Mouse (Mus musculus) liver, embryonic 15.5 days (tissue): Measurements from ENCODE around the gene Tnpo1. TPM values are rescaled to one million over a fixed set of nuclear protein-coding genes. Genes with fewer than 3 reads are reported as not detected.
"Not testable (repeated sequence)": the region's sequence is repeated elsewhere in the genome, so short reads cannot be mapped to it uniquely, and the experiment has no call there.

Experiments
- ATAC-seq: fragments of 200-750 bp; cut with Nextera tagmentation; 2 replicates; pipeline ENCODE4 v1.8.0; 2017; ENCODE audit warnings: moderate number of reproducible peaks, mild to moderate bottlenecking, moderate library complexity; ENCODE audit not compliant: insufficient read depth
- H3K27ac ChIP-seq: fragments of 300-500 bp; sonication (generic); replicated peaks from 2 replicates; pipeline ENCODE4 v1.5.1; 2015; ENCODE audit warnings: mild to moderate bottlenecking, inconsistent platforms
- H3K27me3 ChIP-seq: fragments of 300-500 bp; sonication (generic); 2 replicates; pipeline ENCODE4 v1.6.1; 2015; ENCODE audit warnings: mild to moderate bottlenecking, inconsistent platforms
- H3K36me3 ChIP-seq: fragments of 300-500 bp; sonication (generic); replicated peaks from 2 replicates; pipeline ENCODE4 v1.6.1; 2015; ENCODE audit warnings: moderate library complexity, mild to moderate bottlenecking, inconsistent platforms
- H3K4me1 ChIP-seq: fragments of 300-500 bp; sonication (generic); replicated peaks from 2 replicates; pipeline ENCODE4 v1.6.1; 2015; ENCODE audit warnings: inconsistent platforms
- H3K4me2 ChIP-seq: fragments of 300-500 bp; sonication (generic); 2 replicates; pipeline ENCODE4 v1.6.1; 2015; ENCODE audit warnings: moderate library complexity, mild to moderate bottlenecking, inconsistent platforms
- H3K4me3 ChIP-seq: fragments of 300-500 bp; sonication (generic); replicated peaks from 2 replicates; pipeline ENCODE4 v1.5.1; 2015; ENCODE audit warnings: mild to moderate bottlenecking, inconsistent platforms
- H3K9ac ChIP-seq: fragments of 300-500 bp; sonication (generic); 2 replicates; pipeline ENCODE4 v1.6.1; 2015; ENCODE audit warnings: moderate library complexity, mild to moderate bottlenecking, inconsistent platforms
- H3K9me3 ChIP-seq: fragments of 300-500 bp; sonication (generic); replicated peaks from 2 replicates; pipeline ENCODE4 v1.6.1; 2016; ENCODE audit warnings: inconsistent platforms
- WGBS: fragments of 180-500 bp; shearing (Covaris S2); methylation state at CpG from one replicate; pipeline ENCODE4 v1.1.7; 2015; ENCODE audit warnings: mixed read lengths; ENCODE audit not compliant: insufficient replicate concordance; 5-methylcytosine and 5-hydroxymethylcytosine counted together
- polyA plus RNA-seq: library from polyadenylated mRNA; unstranded; fragments of >200 nt; fragmentation: Nextera tagmentation; extraction: Ambion mirVana; gene quantifications from 2 replicates; pipeline ENCODE4 v1.2.1, GENCODE M21; 2015

Tnpo1 gene
- polyA plus RNA-seq, 1 experiment from 2014 or later, result 20.7 TPM

DNA sequence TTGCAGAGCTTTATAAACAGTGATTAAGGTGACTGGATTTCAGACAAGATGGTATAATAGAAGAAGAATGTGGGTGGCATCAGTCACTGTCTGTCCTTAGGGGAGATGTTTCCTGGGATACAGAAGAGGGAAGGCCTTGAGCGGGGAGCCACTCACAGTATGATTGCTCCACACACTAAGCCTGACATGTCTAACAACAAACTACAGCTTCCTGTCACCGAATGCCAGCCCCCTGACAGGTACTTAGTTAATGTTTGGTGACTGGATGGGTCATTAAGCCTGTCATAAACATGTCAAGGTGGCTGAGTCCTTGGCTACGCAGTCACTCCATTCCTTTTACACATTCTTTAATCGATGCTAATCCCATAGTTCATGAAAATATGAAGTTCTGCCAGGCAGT is 108.0 kb downstream of the Tnpo1 start:
- Histone ChIP-seq H3K9ac (no peak overlapping the region), H3K4me1 (peaks cover 17% of the 10 kb centered on the region), H3K4me3 (no peak overlapping the region), H3K27ac (no peak overlapping the region), H3K9me3 (no peaks in the 10 kb centered on the region), H3K36me3 (no peaks in the 10 kb centered on the region), H3K4me2 (no peak overlapping the region), H3K27me3 (no peaks in the 10 kb centered on the region)
- 75% methylated on average over 4 of the region's 4 CpGs for WGBS
- ATAC-seq, result no peak

DNA sequence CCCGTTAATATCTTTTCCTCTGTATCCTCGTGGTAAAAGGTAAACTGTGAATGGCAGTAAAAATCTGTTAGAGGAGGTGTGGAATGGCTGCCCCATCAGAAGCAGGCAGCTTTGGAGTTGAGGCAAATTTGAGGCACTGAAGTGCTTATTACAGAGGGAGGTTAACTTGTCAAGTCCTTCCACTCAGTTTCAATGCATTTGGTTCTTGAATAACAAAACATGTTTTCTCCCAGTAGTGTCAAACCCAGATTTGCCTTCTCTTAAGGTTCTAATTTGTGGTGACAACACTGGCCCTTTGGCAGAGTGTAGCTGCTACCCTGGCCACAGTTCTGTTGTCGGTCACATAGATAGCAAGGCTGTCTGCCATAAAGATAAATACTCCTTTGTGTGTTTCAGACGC is 108.4 kb downstream of the Tnpo1 start:
- Histone ChIP-seq H3K27ac (no peak overlapping the region), H3K4me1 (peaks cover 17% of the 10 kb centered on the region), H3K9ac (no peak overlapping the region), H3K4me2 (no peak overlapping the region), H3K36me3 (no peaks in the 10 kb centered on the region), H3K4me3 (no peak overlapping the region), H3K27me3 (no peaks in the 10 kb centered on the region), H3K9me3 (no peaks in the 10 kb centered on the region)
- WGBS, result 46% methylated on average over 4 of the region's 4 CpGs
- ATAC-seq, result no peak

DNA sequence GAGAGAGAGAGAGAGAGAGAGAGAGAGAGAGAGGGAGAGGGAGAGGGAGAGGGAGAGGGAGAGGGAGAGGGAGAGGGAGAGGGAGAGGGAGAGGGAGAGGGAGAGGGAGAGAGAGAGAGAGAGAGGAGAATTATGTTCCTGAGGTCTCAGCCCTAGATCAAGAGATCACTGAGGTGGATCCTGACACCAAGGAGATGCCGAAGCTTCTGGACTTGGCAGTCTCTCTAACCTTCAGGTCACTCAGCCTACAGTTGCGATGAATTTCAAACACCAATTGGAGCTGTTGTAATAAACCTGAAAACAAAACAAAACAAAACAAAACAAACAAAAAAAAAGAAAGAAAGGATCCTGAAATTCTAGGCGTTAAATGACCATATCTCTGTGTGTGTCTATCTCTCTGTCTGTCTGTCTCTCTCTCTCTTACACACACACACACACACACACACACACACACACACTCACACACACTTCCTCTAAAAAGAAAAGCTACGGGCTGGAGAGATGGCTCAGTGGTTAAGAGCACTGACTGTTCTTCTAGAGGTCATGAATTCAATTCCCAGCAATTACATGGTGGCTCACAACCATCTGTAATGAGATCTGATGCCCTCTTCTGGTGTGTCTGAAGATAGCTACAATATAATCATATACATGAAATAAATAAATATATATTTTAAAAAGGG is 109.1 kb downstream of the Tnpo1 start:
- not testable (repeated sequence) for ATAC-seq
- 58% methylated on average over 4 of the region's 4 CpGs for WGBS

DNA sequence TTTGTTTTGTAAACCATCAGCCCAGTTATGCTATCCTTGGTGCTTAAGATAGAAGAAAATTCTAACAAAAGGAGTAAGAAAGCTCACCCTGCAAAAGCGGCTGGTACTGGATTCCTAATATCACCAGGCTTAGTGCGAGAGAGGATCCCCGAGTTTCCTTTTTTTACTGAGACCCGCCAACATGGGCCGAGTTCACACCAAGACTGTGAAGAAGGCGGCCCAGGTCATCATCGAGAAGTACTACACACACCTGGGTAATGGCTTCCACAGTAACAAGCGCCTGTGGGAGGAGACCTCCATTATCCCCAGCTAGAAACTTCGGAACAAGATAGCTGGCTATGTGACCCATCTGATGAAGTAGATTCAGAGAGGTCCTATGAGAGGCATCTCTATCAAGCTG is 109.6 kb downstream of the Tnpo1 start:
- H3K4me3 ChIP-seq, result no peak overlapping the region

More for the DNA sequence above, 109.1 kb downstream of the Tnpo1 start:
- H3K9me3 ChIP-seq, H3K9ac ChIP-seq, H3K4me3 ChIP-seq, H3K27ac ChIP-seq, H3K36me3 ChIP-seq, H3K27me3 ChIP-seq, H3K4me2 ChIP-seq: not testable (repeated sequence)
- H3K4me1 ChIP-seq, result peaks cover 23% of the 10 kb centered on the region

DNA sequence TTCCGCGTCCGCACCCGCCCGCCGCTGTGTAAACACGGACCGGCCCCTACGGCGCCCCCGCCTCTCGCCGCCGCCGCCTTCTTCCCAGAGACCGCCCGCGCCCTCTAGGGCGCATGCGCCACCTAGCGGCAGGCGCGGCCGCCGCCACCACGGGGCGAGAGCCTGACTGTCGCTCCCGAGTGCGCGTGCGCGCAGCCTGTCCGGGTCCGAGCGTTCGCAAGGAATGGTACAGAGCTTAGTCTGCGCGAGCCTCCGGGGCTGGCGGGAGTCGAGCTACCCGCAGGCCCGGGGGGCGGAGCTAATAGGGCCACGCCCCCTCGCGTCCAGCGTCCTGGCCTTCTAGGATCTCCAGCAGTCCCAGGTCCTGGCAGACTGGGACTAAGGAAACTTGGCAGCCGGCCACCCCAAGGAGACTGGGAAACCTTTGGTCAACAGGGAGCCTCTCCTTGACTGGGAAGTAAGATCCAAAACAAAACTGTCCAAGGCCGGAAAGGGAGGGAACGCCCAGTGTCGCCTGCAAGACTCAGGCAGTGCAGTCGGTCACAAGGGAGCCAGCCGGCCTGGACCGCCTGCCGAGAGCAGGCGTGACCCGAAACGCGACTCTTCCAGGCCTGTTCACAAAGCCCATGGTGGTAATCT is 110.9 kb downstream of the Tnpo1 start, which contains the start of gene Fcho2:
Gene Fcho2 (minus strand): TSS at position 303 of the 639 bp plus-strand sequence.
- H3K27ac ChIP-seq, result peak within 1 kb of the TSS; percentile 99
- H3K27me3 ChIP-seq, result no peaks in the 10 kb centered on the region
- peak; percentile 95 for ATAC-seq
- H3K9ac ChIP-seq, result peak within 1 kb of the TSS; percentile 95
- no peaks in the 10 kb centered on the region for H3K9me3 ChIP-seq
- peaks cover 32% of the 10 kb centered on the region for H3K4me1 ChIP-seq
- peak within 1 kb of the TSS; percentile 83 for H3K4me3 ChIP-seq
- H3K36me3 ChIP-seq, result 0 out of 2 replicates have a peak, but pooled peaks cover 5% of the 10 kb centered on the region
- peak within 1 kb of the TSS; percentile 73 for H3K4me2 ChIP-seq
- under 1% methylated on average over 59 of the region's 61 CpGs for whole genome bisulfite sequencing

More for the DNA sequence above, 109.6 kb downstream of the Tnpo1 start:
- Histone ChIP-seq H3K9me3 (no peaks in the 10 kb centered on the region), H3K9ac (no peak overlapping the region), H3K27me3 (no peaks in the 10 kb centered on the region), H3K4me1 (peaks cover 27% of the 10 kb centered on the region), H3K36me3 (0 out of 2 replicates have a peak, but pooled peaks cover 5% of the 10 kb centered on the region), H3K27ac (peak overlapping the region; percentile 99; the same call in 1 of the 2 replicates), H3K4me2 (no peak overlapping the region)
- WGBS, result 77% methylated on average over 9 of the region's 9 CpGs
- no peak for ATAC-seq

DNA sequence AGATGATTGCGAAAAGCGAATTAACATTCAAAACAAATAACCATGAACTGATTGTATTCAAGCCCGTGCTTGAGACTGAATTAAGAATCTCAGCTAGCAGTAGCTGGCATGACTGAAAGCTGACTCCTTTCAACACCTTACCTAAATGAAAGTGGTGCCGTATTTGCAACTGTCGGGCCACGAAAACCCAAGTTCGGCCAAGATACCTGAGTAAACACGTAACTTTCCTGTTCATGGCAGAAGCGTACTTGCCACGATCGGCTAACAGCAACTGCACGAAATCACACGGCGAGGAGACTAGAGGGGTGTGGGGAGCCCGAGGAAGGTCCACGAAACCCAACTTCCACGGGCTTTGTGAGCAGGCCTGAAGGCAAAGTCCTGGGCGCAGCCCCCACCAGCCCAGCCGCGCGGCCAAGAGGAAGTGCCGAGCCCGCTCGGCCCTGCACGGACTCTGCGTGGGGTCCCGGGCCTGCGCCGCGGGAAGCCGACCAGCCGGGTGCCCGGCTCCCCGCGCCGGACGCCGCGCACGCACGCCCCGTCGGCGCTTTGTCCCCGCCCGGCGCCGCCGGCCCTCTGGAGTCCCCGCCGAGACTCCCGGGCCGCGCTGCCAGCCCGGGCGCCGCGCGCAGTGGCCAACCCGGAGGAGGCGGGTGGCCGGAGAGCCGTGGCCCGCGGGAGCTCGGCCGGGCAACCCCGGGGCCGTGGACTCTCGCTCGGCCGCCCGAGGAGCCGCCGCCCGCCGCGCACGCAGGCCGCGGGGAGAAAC is 111.7 kb downstream of the Tnpo1 start:
- H3K4me1 ChIP-seq, result peaks cover 32% of the 10 kb centered on the region
- H3K9ac ChIP-seq, result peak overlapping the region; percentile 95
- no peaks in the 10 kb centered on the region for H3K9me3 ChIP-seq
- peak overlapping the region; percentile 99 for H3K27ac ChIP-seq
- H3K36me3 ChIP-seq, result 0 out of 2 replicates have a peak, but pooled peaks cover 5% of the 10 kb centered on the region
- peak overlapping the region; percentile 73 for H3K4me2 ChIP-seq
- peak overlapping the region; percentile 83 for H3K4me3 ChIP-seq
- no peaks in the 10 kb centered on the region for H3K27me3 ChIP-seq
- peak; percentile 41 for ATAC-seq
- under 1% methylated on average over 66 of the region's 81 CpGs for WGBS

DNA sequence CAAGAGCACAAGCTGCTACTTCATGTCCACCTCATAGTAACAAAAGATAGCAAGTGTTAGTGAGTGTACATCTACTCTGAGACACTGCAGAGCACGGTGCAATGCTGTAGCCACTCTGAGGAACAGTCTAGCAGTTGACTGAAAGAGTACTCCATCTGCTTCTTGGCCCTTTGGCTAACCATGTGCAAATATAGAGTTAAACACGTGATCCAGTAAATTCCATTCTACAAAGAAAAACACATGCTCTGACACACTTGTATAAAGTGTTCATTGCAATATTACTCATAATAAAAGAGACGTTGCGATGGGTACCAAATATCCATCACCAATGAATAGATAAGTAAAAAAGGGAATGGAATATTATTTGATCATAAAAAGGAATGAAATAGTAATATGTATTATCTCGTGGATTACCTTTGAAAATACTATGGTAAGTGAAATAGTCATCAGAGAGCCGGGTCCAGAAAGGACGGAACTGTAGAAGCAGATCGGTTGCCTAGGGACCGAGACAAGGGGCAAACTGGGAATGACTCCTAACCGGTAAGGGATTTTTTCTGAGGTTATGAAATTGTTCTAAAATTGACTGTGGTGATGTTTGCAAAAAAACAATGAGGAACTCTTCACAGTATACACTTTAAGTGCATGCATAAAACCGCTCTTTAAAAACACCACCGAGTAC is 112.4 kb downstream of the Tnpo1 start:
- Histone ChIP-seq H3K4me2 (peak overlapping the region; percentile 73), H3K9ac (peak overlapping the region; percentile 95), H3K27me3 (no peaks in the 10 kb centered on the region), H3K4me3 (peak overlapping the region; percentile 83), H3K4me1 (peaks cover 30% of the 10 kb centered on the region), H3K27ac (peak overlapping the region; percentile 99), H3K36me3 (0 out of 2 replicates have a peak, but pooled peaks cover 5% of the 10 kb centered on the region), H3K9me3 (no peaks in the 10 kb centered on the region)
- WGBS, result 18% methylated on average over 12 of the region's 12 CpGs
- no peak for ATAC-seq

DNA sequence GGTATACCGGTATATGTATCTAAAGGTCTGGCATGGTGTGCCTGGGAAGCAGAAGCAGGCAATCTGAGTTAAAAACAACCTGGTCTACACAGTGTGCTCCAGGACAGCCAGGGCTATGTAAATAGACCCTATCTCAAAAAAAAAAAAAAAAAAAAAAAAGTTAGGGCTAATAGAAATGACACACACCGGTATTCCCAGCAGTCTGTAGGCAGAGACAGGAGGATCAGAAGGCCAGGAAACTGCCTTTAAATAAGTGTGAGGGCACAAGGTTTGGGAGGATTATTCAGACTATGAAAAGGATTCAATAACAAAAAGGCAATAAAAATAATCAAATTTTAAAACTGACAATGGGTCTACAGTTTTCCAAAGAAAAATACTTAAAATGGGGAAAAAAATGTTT is 113.0 kb downstream of the Tnpo1 start:
- peak overlapping the region; percentile 54 for H3K27ac ChIP-seq
- H3K9me3 ChIP-seq, result no peaks in the 10 kb centered on the region
- no peak for ATAC-seq
- H3K27me3 ChIP-seq, result no peaks in the 10 kb centered on the region
- WGBS, result 51% methylated on average over 2 of the region's 2 CpGs
- H3K4me1 ChIP-seq, result peaks cover 34% of the 10 kb centered on the region
- H3K36me3 ChIP-seq, result 0 out of 2 replicates have a peak, but pooled peaks cover 5% of the 10 kb centered on the region
- peak overlapping the region; percentile 83 for H3K4me3 ChIP-seq
- H3K4me2 ChIP-seq, result peak overlapping the region; percentile 73
- H3K9ac ChIP-seq, result peak overlapping the region; percentile 37; the same call in 1 of the 2 replicates

DNA sequence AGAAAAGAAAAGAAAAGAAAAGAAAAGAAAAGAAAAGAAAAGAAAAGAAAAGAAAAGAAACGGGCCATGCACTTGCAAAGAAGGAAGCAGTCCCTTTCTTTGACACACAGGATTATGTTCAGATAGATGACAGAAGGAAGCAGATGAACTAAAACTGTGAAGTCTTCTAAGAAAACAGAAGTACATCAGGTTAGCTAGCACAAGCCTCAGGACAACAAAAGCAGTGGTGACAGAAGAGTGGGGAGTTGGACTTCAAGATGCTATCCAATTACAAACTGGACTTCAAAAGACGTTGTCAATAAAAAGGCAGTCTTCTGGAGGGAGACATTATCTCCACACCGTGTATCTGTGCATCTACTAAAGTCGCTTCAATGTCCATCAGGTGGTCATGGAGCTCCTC is 113.9 kb downstream of the Tnpo1 start:
- no peaks in the 10 kb centered on the region for H3K27me3 ChIP-seq
- H3K4me3 ChIP-seq, result peak overlapping the region; percentile 83
- peaks cover 35% of the 10 kb centered on the region for H3K4me1 ChIP-seq
- H3K9ac ChIP-seq, result peak overlapping the region; percentile 32
- no peaks in the 10 kb centered on the region for H3K9me3 ChIP-seq
- 20% methylated on average over 4 of the region's 4 CpGs for WGBS
- H3K4me2 ChIP-seq, result peak overlapping the region; percentile 69
- no peak for ATAC-seq
- peak overlapping the region; percentile 87 for H3K27ac ChIP-seq
- H3K36me3 ChIP-seq, result 0 out of 2 replicates have a peak, but pooled peaks cover 5% of the 10 kb centered on the region

DNA sequence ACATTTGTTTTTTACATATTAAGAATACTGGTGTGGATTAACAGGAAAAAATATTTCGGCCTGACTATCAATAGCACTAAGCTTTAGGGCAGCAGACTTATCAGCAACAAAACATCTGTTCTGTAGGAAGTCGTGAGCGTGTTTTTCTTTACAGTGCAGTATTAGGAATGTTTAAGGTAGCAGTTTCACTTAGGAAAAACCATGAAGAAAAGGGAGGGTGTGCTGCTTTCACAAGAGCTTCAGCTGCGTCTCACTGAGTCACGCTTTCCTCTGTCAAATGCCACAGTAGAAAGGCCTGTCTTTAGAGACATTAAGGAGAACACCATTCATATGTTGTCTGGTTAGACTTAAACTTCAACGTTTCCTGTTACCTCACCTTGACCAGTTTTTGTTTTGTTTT is 116.0 kb downstream of the Tnpo1 start:
- Histone ChIP-seq H3K27me3 (no peaks in the 10 kb centered on the region), H3K9ac (peak overlapping the region; percentile 44), H3K4me2 (peak overlapping the region; percentile 72), H3K9me3 (no peaks in the 10 kb centered on the region), H3K4me1 (peaks cover 22% of the 10 kb centered on the region), H3K36me3 (peaks cover 9% of the 10 kb centered on the region), H3K4me3 (peak overlapping the region; percentile 44), H3K27ac (peak overlapping the region; percentile 99)
- 12% methylated on average over 6 of the region's 6 CpGs for WGBS
- ATAC-seq, result peak; percentile 75
